Mouse (Mus musculus) kidney, postnatal 36 days (tissue): ENCODE data around the gene Mapt.
A peak's percentile ranks its signal among the peaks of the same experiment; 100 is the strongest.
"Not testable (repeated sequence)": the region's sequence is repeated elsewhere in the genome, so short reads cannot be mapped to it uniquely, and the experiment has no call there.

ENCODE experiments used
- DNase-seq, 2 experiments: peaks; one replicate each; pipeline ENCODE4 v3.0.0; 2021 to 2022; ENCODE audit warnings: mixed read lengths in 2 of 2

The Mapt gene

GRCm38 (mm10) chr11:104231041-104231911 lies at the start of gene Mapt:
Gene Mapt (plus strand): TSS chr11:104231390.
- DNase-seq = peak; percentile 86 to 94

DNA sequence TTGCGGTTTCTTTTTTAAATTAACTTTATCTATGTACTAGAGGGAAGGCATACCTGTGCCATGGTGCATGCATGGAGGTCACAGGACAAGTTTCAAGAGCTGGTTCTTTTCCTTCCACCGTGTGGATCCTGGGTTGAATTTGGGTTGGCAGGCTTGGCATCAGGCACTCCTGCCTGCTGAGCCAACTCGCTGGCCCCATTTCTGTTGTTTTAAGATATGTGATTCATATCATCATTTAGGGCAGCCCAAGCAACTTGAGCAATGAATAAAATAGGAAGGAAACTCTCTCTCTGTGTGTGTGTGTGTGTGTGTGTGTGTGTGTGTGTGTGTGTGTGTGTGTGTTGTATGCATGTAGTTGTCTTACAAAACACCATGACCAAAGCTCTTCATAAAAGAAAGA lies 49.0 kb upstream of the Mapt start:
- DNase-seq = no peak

GRCm38 (mm10) chr11:104186135-104186836 lies 44.9 kb upstream of the Mapt start, which contains the start of gene Sppl2c:
Gene Sppl2c (plus strand): TSS chr11:104186327.
- no peak for DNase-seq

DNA sequence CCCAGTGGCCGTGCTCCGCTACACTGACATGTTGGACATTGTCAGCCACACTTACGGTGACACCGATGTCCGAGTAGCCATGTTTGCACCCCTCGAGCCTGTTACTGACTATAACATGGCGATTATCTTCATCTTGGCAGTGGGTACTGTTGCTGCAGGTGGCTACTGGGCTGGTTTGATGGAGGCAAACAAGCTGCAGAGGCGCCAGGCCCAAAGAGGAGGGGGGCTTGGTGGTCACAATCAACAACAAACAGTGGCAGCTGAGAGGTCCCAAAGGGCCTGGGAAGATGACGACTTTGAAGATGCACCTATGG lies 44.4 kb upstream of the Mapt start:
- DNase-seq = no peak

- no peak for DNase-seq
Measured at GRCm38 (mm10) chr11:104187766-104188165, 43.4 kb upstream of the Mapt start.

GRCm38 (mm10) chr11:104190008-104190407 lies 41.2 kb upstream of the Mapt start:
- DNase-seq = peak; percentile 9 to 37

GRCm38 (mm10) chr11:104195382-104195781 lies 35.8 kb upstream of the Mapt start:
- DNase-seq = no peak

- DNase-seq = peak; percentile 72 to 90
Measured at GRCm38 (mm10) chr11:104195791-104196190, 35.4 kb upstream of the Mapt start.

DNA sequence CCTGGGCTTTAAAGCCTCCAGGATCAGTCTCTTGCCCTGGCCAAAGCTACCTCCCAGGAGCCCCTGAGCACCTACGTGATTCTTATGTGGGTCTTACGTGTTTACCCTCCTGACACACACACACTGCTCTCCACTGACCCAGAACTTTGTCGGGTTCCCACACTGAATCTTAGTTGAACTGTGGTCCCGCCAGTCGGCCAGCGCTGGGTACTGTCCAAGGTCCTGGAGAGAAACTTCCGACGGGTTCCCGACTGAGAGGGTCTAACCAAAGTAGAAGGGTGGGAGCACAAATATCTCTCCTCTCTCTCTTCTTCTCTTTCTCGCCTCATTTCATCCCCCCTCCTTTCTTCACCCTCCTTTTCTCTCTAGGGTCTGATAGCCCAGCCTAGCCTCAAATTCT lies 33.3 kb upstream of the Mapt start:
- DNase-seq = peak in 1 of 2 experiments; percentile 78

- no peak for DNase-seq
Measured at GRCm38 (mm10) chr11:104203271-104203670, 27.9 kb upstream of the Mapt start.

DNA sequence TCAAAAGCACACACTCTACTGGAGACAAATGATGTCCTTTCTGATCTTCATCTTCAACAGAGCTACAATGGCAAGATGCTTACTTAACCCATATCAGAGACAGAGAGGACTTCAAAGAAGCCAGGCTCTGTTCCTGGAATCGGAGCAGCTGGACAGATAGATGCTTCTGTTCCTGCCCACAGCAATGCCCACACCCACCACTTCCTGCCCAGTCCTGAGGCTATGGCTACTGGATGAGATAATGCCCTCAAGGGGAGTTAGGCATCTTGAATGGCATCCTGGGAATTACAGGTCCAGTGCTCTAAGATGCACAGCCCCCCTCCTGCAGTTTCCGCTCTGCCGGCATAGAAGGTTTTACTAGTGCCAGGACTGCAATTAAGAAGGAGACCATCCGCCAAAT lies 24.6 kb upstream of the Mapt start:
- DNase-seq = no peak

GRCm38 (mm10) chr11:104209041-104209440 lies 22.1 kb upstream of the Mapt start:
- DNase-seq = no peak

DNA sequence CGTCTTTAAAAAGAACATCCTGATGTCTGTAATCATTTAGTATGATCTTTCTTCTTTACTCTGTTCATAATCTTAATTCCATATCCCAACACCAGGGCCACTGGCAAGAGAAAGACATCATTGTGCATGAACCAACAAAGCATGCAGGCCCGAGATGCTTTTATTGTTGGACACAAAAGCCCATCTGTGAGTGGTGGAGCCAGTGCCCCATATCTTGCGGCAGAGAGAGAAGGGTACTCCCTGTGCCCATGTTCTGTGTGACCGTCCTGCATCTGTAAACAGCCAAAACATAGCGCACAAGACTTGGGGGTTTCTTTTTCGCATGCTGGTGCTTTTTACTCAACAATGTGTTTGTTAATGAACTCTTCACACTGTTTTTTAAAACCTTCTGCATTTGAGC lies 19.9 kb upstream of the Mapt start:
- no peak for DNase-seq

DNA sequence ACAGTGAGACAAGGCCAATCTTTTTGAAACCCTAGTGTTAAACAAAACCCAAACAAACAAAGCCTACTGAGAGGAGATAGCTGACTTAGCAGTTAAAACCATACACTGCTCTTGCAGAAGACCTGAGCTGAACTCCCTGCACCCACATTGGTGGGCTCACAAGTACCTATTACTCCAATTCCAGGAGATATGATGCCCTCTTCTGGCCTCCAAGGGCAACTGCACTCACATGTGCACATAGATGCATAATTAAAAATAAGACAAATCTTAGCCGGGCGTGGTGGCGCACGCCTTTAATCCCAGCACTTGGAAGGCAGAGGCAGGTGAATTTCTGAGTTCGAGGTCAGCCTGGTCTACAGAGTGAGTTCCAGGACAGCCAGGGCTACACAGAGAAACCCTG lies 17.1 kb upstream of the Mapt start:
- not testable (repeated sequence) for DNase-seq

- DNase-seq = no peak
Measured at GRCm38 (mm10) chr11:104218075-104218474, 13.1 kb upstream of the Mapt start.

DNA sequence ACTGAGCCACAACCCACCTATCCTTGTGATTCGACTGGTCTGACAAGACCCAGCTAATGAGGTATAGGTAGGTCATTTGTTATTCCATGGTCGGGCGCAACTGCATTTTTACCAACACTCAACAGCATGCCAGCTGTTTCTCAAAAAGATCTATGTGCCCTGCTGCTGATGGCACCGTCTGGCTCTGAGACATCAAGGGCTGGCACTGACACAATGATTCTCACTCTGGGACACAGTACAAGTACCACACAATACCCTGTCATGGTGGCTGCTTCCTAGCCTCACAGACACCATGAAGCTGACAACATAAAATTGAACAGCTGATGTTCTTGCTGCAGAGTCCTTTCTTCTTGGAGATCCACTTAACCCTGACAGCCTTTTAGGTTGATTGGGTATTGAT lies 10.9 kb upstream of the Mapt start:
- DNase-seq = no peak

DNA sequence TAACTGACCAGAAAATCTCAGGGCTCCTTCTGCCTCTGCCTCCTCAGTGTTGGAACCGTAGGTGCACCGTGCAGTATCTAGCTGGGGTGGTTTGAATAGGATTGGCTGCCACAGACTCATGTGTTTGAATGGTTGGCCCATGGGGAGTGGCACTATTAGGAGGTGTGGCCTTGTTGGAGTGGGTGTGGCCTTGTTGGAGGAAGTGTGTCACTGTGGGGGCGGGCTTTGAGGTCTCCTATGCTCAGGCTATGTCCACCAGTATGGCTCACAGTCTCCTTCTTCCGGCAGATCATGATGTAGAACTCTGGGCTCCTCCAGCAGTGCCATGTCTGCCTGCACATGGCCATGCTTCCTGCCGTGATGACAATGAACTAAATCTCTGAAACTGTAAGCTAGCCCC lies 9.4 kb upstream of the Mapt start:
- no peak for DNase-seq

- DNase-seq = no peak
Measured at GRCm38 (mm10) chr11:104223301-104223700, 7.9 kb upstream of the Mapt start.

GRCm38 (mm10) chr11:104229391-104229790 lies 1.8 kb upstream of the Mapt start:
- DNase-seq = no peak

DNA sequence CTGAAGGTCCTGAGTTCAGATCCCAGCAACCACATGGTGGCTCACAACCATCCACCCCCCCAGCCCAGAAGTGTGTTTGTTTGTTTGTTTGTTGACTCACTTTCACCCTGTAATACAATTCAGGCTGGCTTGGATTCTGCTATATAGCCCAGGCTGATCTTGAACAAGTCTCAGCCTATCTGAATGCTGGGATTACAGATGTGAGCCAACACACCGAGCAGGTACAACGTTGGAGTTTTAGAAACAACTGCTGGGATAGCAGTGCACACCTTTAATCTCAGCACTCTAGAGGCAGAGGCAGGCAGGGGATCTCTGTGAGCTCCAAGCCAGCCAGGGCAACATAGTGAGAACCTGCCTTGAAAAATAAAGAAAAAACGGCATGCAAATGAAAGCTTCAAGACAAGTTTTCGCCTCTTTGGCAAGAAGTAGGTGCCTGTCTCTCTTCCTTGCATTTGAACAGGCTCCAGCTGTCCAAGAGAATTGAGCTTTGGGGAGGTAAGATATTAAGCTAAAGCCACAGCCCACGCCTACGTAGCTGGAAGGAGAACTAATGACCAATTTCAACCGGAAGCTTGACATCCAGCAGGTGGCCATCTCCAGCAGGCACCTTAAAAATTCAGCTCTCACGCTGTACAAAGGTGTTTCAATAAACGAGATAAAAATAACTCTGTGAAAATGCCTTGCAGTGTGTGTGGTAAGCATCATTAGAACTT lies 968 bp upstream of the Mapt start:
- DNase-seq = peak; percentile 60 to 61

DNA sequence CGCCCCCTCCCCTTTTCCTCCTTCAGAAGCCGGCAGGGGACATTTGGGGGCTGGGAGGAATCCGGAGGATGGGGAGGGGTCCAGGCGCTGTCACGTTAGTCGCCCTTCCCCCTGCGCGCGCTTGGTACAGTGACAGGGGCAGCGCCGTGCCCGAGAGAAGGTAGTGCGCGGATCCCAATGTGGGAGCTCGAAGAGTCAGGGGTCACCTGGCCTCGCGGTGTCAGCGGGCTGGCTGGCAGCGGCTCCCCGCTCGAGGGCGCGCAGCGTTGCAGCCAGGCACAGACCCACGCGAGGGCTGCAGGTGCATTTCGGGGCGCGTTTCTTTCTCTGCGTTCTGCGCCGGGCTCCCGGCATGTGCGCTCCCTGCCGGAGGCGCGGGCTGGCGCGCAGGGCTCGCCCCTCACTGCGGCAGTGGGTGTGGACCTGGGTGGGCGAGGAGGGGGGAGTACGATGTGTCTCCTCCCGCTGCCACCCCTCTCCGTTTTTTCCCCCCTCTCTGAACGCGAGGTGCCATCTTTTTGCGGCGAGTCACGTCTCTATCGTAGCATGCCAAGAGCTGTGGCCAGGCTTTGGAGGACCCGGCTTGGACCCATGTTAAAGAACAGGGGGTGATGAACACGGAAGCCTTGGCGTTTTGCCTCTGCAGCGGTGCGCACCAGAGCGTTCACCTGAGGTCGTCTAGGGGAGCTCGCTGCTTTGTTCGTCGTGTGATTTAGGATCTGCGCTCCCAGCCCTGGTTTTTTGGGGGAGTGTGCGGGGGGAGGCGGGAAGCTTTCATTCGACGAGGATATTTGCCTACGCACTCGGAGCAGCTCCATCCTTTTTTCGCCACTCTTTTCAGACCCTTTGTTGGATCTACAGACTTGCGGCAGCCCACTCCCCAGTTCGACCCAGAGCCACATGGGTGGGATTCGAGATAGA lies 1.2 kb downstream of the Mapt start:
- DNase-seq = peak; percentile 58 to 79

GRCm38 (mm10) chr11:104233101-104233500 lies 1.9 kb downstream of the Mapt start:
- DNase-seq = no peak
